Mouse (Mus musculus) kidney, postnatal 10 days (tissue): ENCODE data around the gene Nbr1.
A peak's percentile ranks its signal among the peaks of the same experiment; 100 is the strongest.
"Not testable (repeated sequence)": the region's sequence is repeated elsewhere in the genome, so short reads cannot be mapped to it uniquely, and the experiment has no call there.

ENCODE experiments used
- DNase-seq: peaks from one replicate; pipeline ENCODE4 v3.0.0; 2021; ENCODE audit warnings: mixed read lengths

Gene Nbr1

GRCm38 (mm10) chr11:101583205-101583604 lies 31.3 kb downstream of the Nbr1 start:
- no peak for DNase-seq

GRCm38 (mm10) chr11:101585031-101585430 lies 33.1 kb downstream of the Nbr1 start:
- DNase-seq, result not testable (repeated sequence)

- no peak for DNase-seq
These were observed 33.9 kb downstream of the Nbr1 start for GRCm38 (mm10) chr11:101585805-101586204.

- no peak for DNase-seq
These were observed 35.7 kb downstream of the Nbr1 start for GRCm38 (mm10) chr11:101587676-101588075.

- no peak for DNase-seq
These were observed 36.9 kb downstream of the Nbr1 start for GRCm38 (mm10) chr11:101588868-101589267.

GRCm38 (mm10) chr11:101589444-101589843 lies 37.5 kb downstream of the Nbr1 start:
- DNase-seq, result peak; percentile 80

GRCm38 (mm10) chr11:101589989-101590624 lies 38.2 kb downstream of the Nbr1 start:
- no peak for DNase-seq

- DNase-seq, result no peak
These were observed 47.2 kb downstream of the Nbr1 start, which contains the start of gene Gm11634 for GRCm38 (mm10) chr11:101599156-101599555. TSS of gene Gm11634 (minus strand) at chr11:101599256.

GRCm38 (mm10) chr11:101602491-101602890 lies 50.5 kb downstream of the Nbr1 start:
- DNase-seq, result peak; percentile 87

GRCm38 (mm10) chr11:101604116-101604515 lies 52.2 kb downstream of the Nbr1 start:
- no peak for DNase-seq

- DNase-seq, result peak; percentile 90
These were observed 52.8 kb downstream of the Nbr1 start for GRCm38 (mm10) chr11:101604531-101605453.

GRCm38 (mm10) chr11:101607134-101607533 lies 55.2 kb downstream of the Nbr1 start:
- not testable (repeated sequence) for DNase-seq

- DNase-seq, result no peak
These were observed 58.5 kb downstream of the Nbr1 start for GRCm38 (mm10) chr11:101610445-101610844.

GRCm38 (mm10) chr11:101613596-101613995 lies 61.6 kb downstream of the Nbr1 start:
- DNase-seq, result no peak

GRCm38 (mm10) chr11:101614116-101614515 lies 62.2 kb downstream of the Nbr1 start:
- no peak for DNase-seq

GRCm38 (mm10) chr11:101615380-101615779 lies 63.4 kb downstream of the Nbr1 start:
- no peak for DNase-seq

- no peak for DNase-seq
These were observed 64.2 kb downstream of the Nbr1 start for GRCm38 (mm10) chr11:101616104-101616503.

- no peak for DNase-seq
These were observed 65.2 kb downstream of the Nbr1 start for GRCm38 (mm10) chr11:101616948-101617767.

GRCm38 (mm10) chr11:101617849-101618248 lies 65.9 kb downstream of the Nbr1 start:
- DNase-seq, result peak; percentile 65

GRCm38 (mm10) chr11:101618596-101618995 lies 66.6 kb downstream of the Nbr1 start:
- no peak for DNase-seq

- not testable (repeated sequence) for DNase-seq
These were observed 68.2 kb downstream of the Nbr1 start for GRCm38 (mm10) chr11:101620022-101620655.

- no peak for DNase-seq
These were observed 74.7 kb downstream of the Nbr1 start for GRCm38 (mm10) chr11:101626649-101626994.
